Mouse (Mus musculus) layer of hippocampus, adult 8-10 months (tissue): ENCODE results near the gene Tchp. TPM values are rescaled to one million over a fixed set of nuclear protein-coding genes. Genes with fewer than 3 reads are reported as not detected.

Experiments used
- microRNA-seq, 2 experiments: library from miRNA; unstranded; fragments of <30 nt; microRNA quantifications; one replicate each; pipeline ENCODE4 v1.2.0; 2022
- total RNA-seq, 4 experiments: library from RNA; stranded (reverse); gene quantifications; 2 replicates each; pipeline ENCODE4 v1.2.4; 2022

Tchp gene
- total RNA-seq, 4 experiments from 2014 or later, result 15.9 to 19.7 (median 17.2) TPM

Small RNA genes lying within 50 kb of the gene (microRNA-seq; reads per million reads assigned to microRNA genes)
- 0.64 to 2.8 reads per million in 2 experiments for gene Mir7028

Other genes with a start within 250 kb of the Tchp start
- 1 to 10 TPM; 4.9 to 7.2 (median 6.7) TPM for gene Fam222a, start 139.7 kb upstream of the Tchp start, total RNA-seq
- gene Trpv4, start 49.3 kb upstream of the Tchp start, total RNA-seq, result 1 to 10 TPM; 1.6 to 2.5 (median 1.9) TPM
- gene Gltp, start 16.8 kb upstream of the Tchp start, total RNA-seq, result 10 to 100 TPM; 26.3 to 46.1 (median 33.8) TPM
- gene Ankrd13a, start 66.9 kb downstream of the Tchp start, total RNA-seq, result 10 to 100 TPM; 39.6 to 51.4 (median 47.0) TPM
- 10 to 100 TPM; 51.1 to 61.4 (median 55.3) TPM for gene Git2, start 67.8 kb downstream of the Tchp start, total RNA-seq
- 100 to 1,000 TPM; 133 to 155 (median 137) TPM for gene 1500011B03Rik, start 115.7 kb downstream of the Tchp start, total RNA-seq
- gene 4930519G04Rik, start 145.9 kb downstream of the Tchp start, total RNA-seq, result not detected
- under 1 TPM; 0.61 to 0.98 (median 0.82) TPM for gene Gm9936, start 150.9 kb downstream of the Tchp start, total RNA-seq
- 1 to 10 TPM; 1.3 to 9.8 (median 4.7) TPM for gene Oasl2, start 189.2 kb downstream of the Tchp start, total RNA-seq
- 1 to 10 TPM in 1 of 4 experiments, under 1 TPM in 1, not detected in 2; 0.80 to 1.1 TPM for gene Oasl1, start 215.5 kb downstream of the Tchp start, total RNA-seq
- gene 2210016L21Rik, start 234.4 kb downstream of the Tchp start, total RNA-seq, result 100 to 1,000 TPM; 183 to 208 (median 204) TPM